Mouse (Mus musculus) hindbrain, embryonic 11.5 days (tissue): ENCODE results near the gene Tmprss12. TPM values are rescaled to one million over a fixed set of nuclear protein-coding genes. Genes with fewer than 3 reads are reported as not detected.
"Not testable (repeated sequence)": the region's sequence is repeated elsewhere in the genome, so short reads cannot be mapped to it uniquely, and the experiment has no call there.

Source experiments
- ATAC-seq: fragments of 200-750 bp; cut with Nextera tagmentation; 2 replicates; pipeline ENCODE4 v1.8.0; 2017; ENCODE audit warnings: mild to moderate bottlenecking, moderate TSS enrichment, moderate library complexity; ENCODE audit not compliant: low FRiP score
- DNase-seq: peaks from one replicate; pipeline ENCODE4 v3.0.0-alpha.2; 2015; ENCODE audit warnings: low spot score
- H3K27ac ChIP-seq: fragments of 300-500 bp; sonication (generic); 2 replicates; pipeline ENCODE4 v1.5.1; 2014; ENCODE audit warnings: mild to moderate bottlenecking, low read depth, low read length
- H3K27me3 ChIP-seq: fragments of 300-500 bp; sonication (generic); 2 replicates; pipeline ENCODE4 v1.6.1; 2014; ENCODE audit warnings: mild to moderate bottlenecking, low read length, moderate library complexity, mixed read lengths; ENCODE audit not compliant: control insufficient read depth, insufficient read depth
- H3K36me3 ChIP-seq: fragments of 300-500 bp; sonication (generic); 2 replicates; pipeline ENCODE4 v1.6.1; 2014; ENCODE audit warnings: mild to moderate bottlenecking, low read length, moderate library complexity, mixed read lengths; ENCODE audit not compliant: control insufficient read depth, insufficient read depth
- H3K4me1 ChIP-seq: fragments of 300-500 bp; sonication (generic); replicated peaks from 2 replicates; pipeline ENCODE4 v1.6.1; 2014; ENCODE audit warnings: low read length, mixed read lengths; ENCODE audit not compliant: control insufficient read depth, insufficient read depth
- H3K4me2 ChIP-seq: fragments of 300-500 bp; sonication (generic); replicated peaks from 2 replicates; pipeline ENCODE4 v1.6.1; 2014; ENCODE audit warnings: mild to moderate bottlenecking, low read depth, low read length
- H3K4me3 ChIP-seq: fragments of 300-500 bp; sonication (generic); 2 replicates; pipeline ENCODE4 v1.5.1; 2014; ENCODE audit warnings: low read depth, low read length
- H3K9ac ChIP-seq: fragments of 300-500 bp; sonication (generic); 2 replicates; pipeline ENCODE4 v1.6.1; 2014; ENCODE audit warnings: low read depth, low read length
- H3K9me3 ChIP-seq: fragments of 300-500 bp; sonication (generic); 2 replicates; pipeline ENCODE4 v1.6.1; 2016; ENCODE audit warnings: low read length; ENCODE audit not compliant: control insufficient read depth
- WGBS: fragments of 180-500 bp; shearing (Covaris S2); extraction: QIAGEN DNeasy Blood & Tissue Kit; methylation state at CpG from one replicate; pipeline ENCODE4 v1.1.7; 2014; 5-methylcytosine and 5-hydroxymethylcytosine counted together
- polyA plus RNA-seq: library from polyadenylated mRNA; unstranded; fragments of >200 nt; fragmentation: Nextera tagmentation; extraction: Ambion mirVana; gene quantifications from 2 replicates; pipeline ENCODE4 v1.2.1, GENCODE M21; 2014

Gene Tmprss12
- polyA plus RNA-seq, 1 experiment from 2014 or later = not detected

DNA sequence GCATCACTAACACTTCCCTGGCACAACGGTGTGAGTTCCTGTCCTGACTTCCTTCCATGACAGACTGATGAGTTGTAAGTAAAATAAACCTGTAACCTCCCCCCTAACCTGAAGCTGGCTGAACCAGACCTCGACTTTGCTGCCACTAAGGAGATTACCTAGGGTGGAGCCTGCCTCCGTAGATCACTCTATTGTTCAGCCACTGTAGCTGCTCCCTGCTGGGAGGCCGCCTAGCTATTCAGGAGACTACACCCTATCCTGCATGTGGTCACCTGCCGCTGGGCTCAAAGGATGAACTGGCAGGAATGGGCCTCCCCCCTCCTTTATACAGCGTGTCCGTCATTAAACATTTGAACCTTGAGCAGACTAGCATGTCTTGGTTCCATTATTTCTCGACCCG lies 10.9 kb upstream of the Tmprss12 start:
- DNase-seq (no peak), ATAC-seq (no peak)
- no peaks in the 10 kb centered on the region for H3K27me3 ChIP-seq
- no peaks in the 10 kb centered on the region for H3K4me1 ChIP-seq
- H3K36me3 ChIP-seq = no peaks in the 10 kb centered on the region
- 18% methylated on average over 9 of the region's 9 CpGs for WGBS
- H3K9me3 ChIP-seq = no peaks in the 10 kb centered on the region
- no peak overlapping the region for H3K9ac ChIP-seq
- H3K27ac ChIP-seq = no peak overlapping the region
- H3K4me2 ChIP-seq = no peak overlapping the region
- H3K4me3 ChIP-seq = no peak overlapping the region

DNA sequence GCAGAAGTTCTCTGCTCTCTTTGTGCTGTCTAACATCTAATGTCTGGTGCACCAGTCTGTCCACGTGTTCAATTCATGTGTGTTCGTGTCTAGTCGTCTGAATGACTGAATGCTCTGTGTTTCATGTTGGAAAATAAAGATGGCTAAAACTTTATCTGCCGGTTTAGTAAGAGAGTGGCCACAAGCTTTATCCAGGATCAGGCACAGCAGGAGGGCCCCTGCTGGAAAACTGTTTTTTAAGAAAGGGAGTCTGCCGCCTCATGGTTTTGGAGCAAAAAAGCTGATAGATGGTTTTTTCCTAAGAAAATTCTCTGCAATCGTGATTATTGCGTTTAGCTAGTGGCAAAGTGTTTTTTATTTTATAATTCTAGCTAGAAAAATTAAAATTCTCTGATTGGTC lies 10.0 kb upstream of the Tmprss12 start:
- ATAC-seq, H3K4me3 ChIP-seq: not testable (repeated sequence)
- 18% methylated on average over 7 of the region's 7 CpGs for WGBS

GRCm38 (mm10) chr15:100271411-100271810 lies 9.2 kb upstream of the Tmprss12 start:
- Histone ChIP-seq H3K27me3 (no peaks in the 10 kb centered on the region), H3K9ac (no peak overlapping the region), H3K4me1 (no peaks in the 10 kb centered on the region), H3K36me3 (no peaks in the 10 kb centered on the region), H3K27ac (no peak overlapping the region), H3K4me2 (no peak overlapping the region), H3K9me3 (no peaks in the 10 kb centered on the region), H3K4me3 (no peak overlapping the region)
- DNase-seq (no peak), ATAC-seq (no peak)
- WGBS = 61% methylated on average over 14 of the region's 14 CpGs

More for the DNA sequence above, 10.0 kb upstream of the Tmprss12 start:
- H3K9me3 ChIP-seq, H3K4me1 ChIP-seq, DNase-seq, H3K36me3 ChIP-seq, H3K27me3 ChIP-seq, H3K27ac ChIP-seq, H3K4me2 ChIP-seq, H3K9ac ChIP-seq: not testable (repeated sequence)

- ATAC-seq, H3K4me2 ChIP-seq, H3K9ac ChIP-seq, H3K4me3 ChIP-seq, H3K9me3 ChIP-seq, DNase-seq, H3K27me3 ChIP-seq, H3K27ac ChIP-seq, H3K36me3 ChIP-seq, H3K4me1 ChIP-seq: not testable (repeated sequence)
- WGBS = 89% methylated on average over 4 of the region's 4 CpGs
These were observed 6.8 kb upstream of the Tmprss12 start for GRCm38 (mm10) chr15:100273791-100274308.

- Histone ChIP-seq H3K27ac (no peak overlapping the region), H3K27me3 (no peaks in the 10 kb centered on the region), H3K4me1 (no peaks in the 10 kb centered on the region), H3K4me2 (no peak overlapping the region), H3K9me3 (no peaks in the 10 kb centered on the region), H3K4me3 (no peak overlapping the region), H3K36me3 (no peaks in the 10 kb centered on the region), H3K9ac (no peak overlapping the region)
- DNase-seq (no peak), ATAC-seq (no peak)
- WGBS = 86% methylated on average over 7 of the region's 7 CpGs
These were observed 5.7 kb upstream of the Tmprss12 start for GRCm38 (mm10) chr15:100274790-100275559.

DNA sequence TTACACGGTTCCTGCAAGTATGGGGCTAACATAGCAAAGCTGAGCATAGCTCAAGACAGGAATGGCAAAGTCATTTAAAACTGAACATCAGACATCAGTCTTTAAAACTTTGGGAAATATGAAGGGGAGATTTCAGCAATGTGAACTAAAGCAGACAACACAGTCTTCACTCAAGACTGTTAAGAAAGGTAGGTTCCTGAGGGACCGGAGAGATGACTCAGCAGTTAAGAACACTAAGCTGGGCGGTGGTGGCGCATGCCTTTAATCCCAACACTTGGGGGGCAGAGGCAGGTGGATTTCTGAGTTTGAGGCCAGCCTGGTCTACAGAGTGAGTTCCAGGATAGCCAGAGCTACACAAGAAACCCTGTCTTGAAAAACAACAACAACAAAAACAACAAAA lies 4.2 kb upstream of the Tmprss12 start:
- no peak for ATAC-seq
- no peak for DNase-seq
- Histone ChIP-seq H3K36me3 (no peaks in the 10 kb centered on the region), H3K4me3 (no peak overlapping the region), H3K4me1 (no peaks in the 10 kb centered on the region), H3K27me3 (no peaks in the 10 kb centered on the region), H3K4me2 (no peak overlapping the region), H3K9ac (no peak overlapping the region), H3K9me3 (no peaks in the 10 kb centered on the region), H3K27ac (no peak overlapping the region)
- WGBS = 90% methylated on average over 4 of the region's 4 CpGs

- H3K27me3 ChIP-seq = no peaks in the 10 kb centered on the region
- WGBS = 92% methylated on average over 3 of the region's 3 CpGs
- H3K4me1 ChIP-seq = no peaks in the 10 kb centered on the region
- H3K9ac ChIP-seq = no peak overlapping the region
- no peak overlapping the region for H3K4me2 ChIP-seq
- no peaks in the 10 kb centered on the region for H3K9me3 ChIP-seq
- ATAC-seq (no peak), DNase-seq (no peak)
- H3K27ac ChIP-seq = no peak overlapping the region
- H3K4me3 ChIP-seq = no peak overlapping the region
- no peaks in the 10 kb centered on the region for H3K36me3 ChIP-seq
These were observed 3.1 kb upstream of the Tmprss12 start for GRCm38 (mm10) chr15:100277586-100277985.

- Histone ChIP-seq H3K27me3 (no peaks in the 10 kb centered on the region), H3K4me2 (no peak overlapping the region), H3K9ac (no peak overlapping the region), H3K27ac (no peak overlapping the region), H3K9me3 (no peaks in the 10 kb centered on the region), H3K4me1 (no peaks in the 10 kb centered on the region), H3K4me3 (no peak overlapping the region), H3K36me3 (no peaks in the 10 kb centered on the region)
- DNase-seq (no peak), ATAC-seq (no peak)
- whole genome bisulfite sequencing = 94% methylated on average over 6 of the region's 6 CpGs
These were observed 8.3 kb downstream of the Tmprss12 start for GRCm38 (mm10) chr15:100288980-100289379.

GRCm38 (mm10) chr15:100290858-100291257 lies 10.2 kb downstream of the Tmprss12 start:
- DNase-seq (no peak), ATAC-seq (no peak)
- Histone ChIP-seq H3K9ac (no peak overlapping the region), H3K4me2 (no peak overlapping the region), H3K4me3 (no peak overlapping the region), H3K27me3 (no peaks in the 10 kb centered on the region), H3K27ac (no peak overlapping the region), H3K36me3 (no peaks in the 10 kb centered on the region), H3K4me1 (no peaks in the 10 kb centered on the region), H3K9me3 (no peaks in the 10 kb centered on the region)
- WGBS = 78% methylated on average over 5 of the region's 5 CpGs
